Mouse (Mus musculus): ENCODE results near the gene Cmip.

GRCm38 (mm10) chr8:117317478-117317877 lies 60.6 kb downstream of the Cmip start:
- no peak for TF ChIP-seq CTCF (IDR thresholded peaks at IDR 0.05; ENCODE audit: insufficient read depth, low read length)
- TF ChIP-seq POLR2A (IDR thresholded peaks at IDR 0.05; ENCODE audit: borderline replicate concordance, extremely low read depth, low read depth, low read length), result no peak
